Mouse (Mus musculus): ENCODE measurements around the gene Cldn24. TPM values are rescaled to one million over a fixed set of nuclear protein-coding genes. Genes with fewer than 3 reads are reported as not detected.

Cldn24 gene
- not detected in 2 replicates for polyA plus RNA-seq (2015; fragmentation: Nextera tagmentation; extraction: Ambion mirVana)

- H3K36me3 ChIP-seq (ENCODE audit: control insufficient read depth, insufficient read depth, low read length) = no peaks in the 10 kb centered on the region
- ATAC-seq (ENCODE audit: low read depth) = no peak
- no peaks in the 10 kb centered on the region for H3K4me1 ChIP-seq (replicated peaks; ENCODE audit: control insufficient read depth, insufficient read depth, low read length)
- no peak within 1 kb of the TSS for H3K9ac ChIP-seq (ENCODE audit: low read length)
- H3K9me3 ChIP-seq (ENCODE audit: control insufficient read depth, low read length) = no peaks in the 10 kb centered on the region
- 79% methylated on average over 6 of the region's 6 CpGs for WGBS
- H3K27ac ChIP-seq (ENCODE audit: low read length) = no peak within 1 kb of the TSS
- no peak within 1 kb of the TSS for H3K4me3 ChIP-seq (ENCODE audit: low read length)
- no peak within 1 kb of the TSS for H3K4me2 ChIP-seq (ENCODE audit: low read depth, low read length)
- H3K27me3 ChIP-seq (ENCODE audit: control insufficient read depth, insufficient read depth, low read depth, low read length) = no peaks in the 10 kb centered on the region
Measured at GRCm38 (mm10) chr8:47821843-47822242, at the start of gene Cldn24. Gene Cldn24 (plus strand): TSS chr8:47822143.

- Histone ChIP-seq H3K9me3 (ENCODE audit: control insufficient read depth, low read length) (no peaks in the 10 kb centered on the region), H3K27me3 (ENCODE audit: control insufficient read depth, insufficient read depth, low read depth, low read length) (no peaks in the 10 kb centered on the region), H3K9ac (ENCODE audit: low read length) (no peak overlapping the region), H3K4me1 (replicated peaks; ENCODE audit: control insufficient read depth, insufficient read depth, low read length) (no peaks in the 10 kb centered on the region), H3K36me3 (ENCODE audit: control insufficient read depth, insufficient read depth, low read length) (no peaks in the 10 kb centered on the region), H3K27ac (ENCODE audit: low read length) (no peak overlapping the region), H3K4me3 (ENCODE audit: low read length) (no peak overlapping the region), H3K4me2 (ENCODE audit: low read depth, low read length) (no peak overlapping the region)
- no peak for ATAC-seq (ENCODE audit: low read depth)
- 70% methylated on average over 5 of the region's 5 CpGs for WGBS
Measured at GRCm38 (mm10) chr8:47772986-47773385, 49.0 kb upstream of the Cldn24 start.

GRCm38 (mm10) chr8:47777415-47777814 lies 44.5 kb upstream of the Cldn24 start:
- Histone ChIP-seq H3K9me3 (ENCODE audit: control insufficient read depth, low read length) (no peaks in the 10 kb centered on the region), H3K4me3 (ENCODE audit: low read length) (no peak overlapping the region), H3K27ac (ENCODE audit: low read length) (no peak overlapping the region), H3K4me1 (replicated peaks; ENCODE audit: control insufficient read depth, insufficient read depth, low read length) (no peaks in the 10 kb centered on the region), H3K4me2 (ENCODE audit: low read depth, low read length) (no peak overlapping the region), H3K36me3 (ENCODE audit: control insufficient read depth, insufficient read depth, low read length) (no peaks in the 10 kb centered on the region), H3K9ac (ENCODE audit: low read length) (no peak overlapping the region), H3K27me3 (ENCODE audit: control insufficient read depth, insufficient read depth, low read depth, low read length) (no peaks in the 10 kb centered on the region)
- no peak for ATAC-seq (ENCODE audit: low read depth)
- WGBS = 84% methylated on average over 7 of the region's 7 CpGs

- no peaks in the 10 kb centered on the region for H3K27me3 ChIP-seq (ENCODE audit: control insufficient read depth, insufficient read depth, low read depth, low read length)
- H3K27ac ChIP-seq (ENCODE audit: low read length) = no peak overlapping the region
- no peaks in the 10 kb centered on the region for H3K9me3 ChIP-seq (ENCODE audit: control insufficient read depth, low read length)
- 66% methylated on average over 6 of the region's 6 CpGs for WGBS
- ATAC-seq (ENCODE audit: low read depth) = no peak
- H3K4me2 ChIP-seq (ENCODE audit: low read depth, low read length) = no peak overlapping the region
- H3K36me3 ChIP-seq (ENCODE audit: control insufficient read depth, insufficient read depth, low read length) = no peaks in the 10 kb centered on the region
- no peak overlapping the region for H3K4me3 ChIP-seq (ENCODE audit: low read length)
- no peak overlapping the region for H3K9ac ChIP-seq (ENCODE audit: low read length)
- H3K4me1 ChIP-seq (replicated peaks; ENCODE audit: control insufficient read depth, insufficient read depth, low read length) = no peaks in the 10 kb centered on the region
Measured at GRCm38 (mm10) chr8:47779589-47779988, 42.4 kb upstream of the Cldn24 start.

GRCm38 (mm10) chr8:47781881-47782280 lies 40.1 kb upstream of the Cldn24 start:
- H3K9me3 ChIP-seq (ENCODE audit: control insufficient read depth, low read length) = no peaks in the 10 kb centered on the region
- H3K4me3 ChIP-seq (ENCODE audit: low read length) = no peak overlapping the region
- no peak overlapping the region for H3K27ac ChIP-seq (ENCODE audit: low read length)
- ATAC-seq (ENCODE audit: low read depth) = no peak
- H3K36me3 ChIP-seq (ENCODE audit: control insufficient read depth, insufficient read depth, low read length) = no peaks in the 10 kb centered on the region
- H3K4me1 ChIP-seq (replicated peaks; ENCODE audit: control insufficient read depth, insufficient read depth, low read length) = no peaks in the 10 kb centered on the region
- 82% methylated on average over 4 of the region's 4 CpGs for WGBS
- no peak overlapping the region for H3K4me2 ChIP-seq (ENCODE audit: low read depth, low read length)
- H3K27me3 ChIP-seq (ENCODE audit: control insufficient read depth, insufficient read depth, low read depth, low read length) = no peaks in the 10 kb centered on the region
- H3K9ac ChIP-seq (ENCODE audit: low read length) = no peak overlapping the region

DNA sequence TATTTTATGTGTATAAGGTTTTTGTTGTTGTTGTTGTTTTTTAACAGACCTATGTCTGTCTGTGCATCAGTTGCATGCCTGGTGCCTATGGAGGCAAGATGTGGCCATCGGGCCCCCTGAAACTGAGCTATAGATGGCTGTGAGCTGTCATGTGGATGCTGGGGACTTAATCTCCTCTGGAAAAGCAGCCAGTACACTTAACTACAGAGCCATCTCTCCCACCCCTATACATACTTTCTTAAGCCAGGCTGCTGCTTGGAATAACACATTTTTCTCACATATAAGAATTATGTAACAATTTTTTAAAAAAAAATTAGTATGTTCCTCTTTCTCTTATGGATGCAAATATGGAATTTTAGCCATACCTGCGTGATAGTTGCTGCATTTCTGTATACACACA lies 38.4 kb upstream of the Cldn24 start:
- no peaks in the 10 kb centered on the region for H3K36me3 ChIP-seq (ENCODE audit: control insufficient read depth, insufficient read depth, low read length)
- H3K9me3 ChIP-seq (ENCODE audit: control insufficient read depth, low read length) = no peaks in the 10 kb centered on the region
- H3K27me3 ChIP-seq (ENCODE audit: control insufficient read depth, insufficient read depth, low read depth, low read length) = no peaks in the 10 kb centered on the region
- 88% methylated on average over 2 of the region's 2 CpGs for WGBS
- no peak for ATAC-seq (ENCODE audit: low read depth)
- H3K4me2 ChIP-seq (ENCODE audit: low read depth, low read length) = no peak overlapping the region
- H3K9ac ChIP-seq (ENCODE audit: low read length) = no peak overlapping the region
- no peak overlapping the region for H3K4me3 ChIP-seq (ENCODE audit: low read length)
- no peak overlapping the region for H3K27ac ChIP-seq (ENCODE audit: low read length)
- no peaks in the 10 kb centered on the region for H3K4me1 ChIP-seq (replicated peaks; ENCODE audit: control insufficient read depth, insufficient read depth, low read length)

GRCm38 (mm10) chr8:47783944-47784343 lies 38.0 kb upstream of the Cldn24 start:
- Histone ChIP-seq H3K27ac (ENCODE audit: low read length) (no peak overlapping the region), H3K4me1 (replicated peaks; ENCODE audit: control insufficient read depth, insufficient read depth, low read length) (no peaks in the 10 kb centered on the region), H3K9ac (ENCODE audit: low read length) (no peak overlapping the region), H3K4me3 (ENCODE audit: low read length) (no peak overlapping the region), H3K4me2 (ENCODE audit: low read depth, low read length) (no peak overlapping the region), H3K9me3 (ENCODE audit: control insufficient read depth, low read length) (no peaks in the 10 kb centered on the region), H3K27me3 (ENCODE audit: control insufficient read depth, insufficient read depth, low read depth, low read length) (no peaks in the 10 kb centered on the region), H3K36me3 (ENCODE audit: control insufficient read depth, insufficient read depth, low read length) (no peaks in the 10 kb centered on the region)
- 91% methylated on average over 6 of the region's 6 CpGs for WGBS
- no peak for ATAC-seq (ENCODE audit: low read depth)

GRCm38 (mm10) chr8:47784436-47784835 lies 37.5 kb upstream of the Cldn24 start:
- Histone ChIP-seq H3K4me3 (ENCODE audit: low read length) (no peak overlapping the region), H3K4me2 (ENCODE audit: low read depth, low read length) (no peak overlapping the region), H3K9me3 (ENCODE audit: control insufficient read depth, low read length) (no peaks in the 10 kb centered on the region), H3K36me3 (ENCODE audit: control insufficient read depth, insufficient read depth, low read length) (no peaks in the 10 kb centered on the region), H3K9ac (ENCODE audit: low read length) (no peak overlapping the region), H3K27me3 (ENCODE audit: control insufficient read depth, insufficient read depth, low read depth, low read length) (no peaks in the 10 kb centered on the region), H3K27ac (ENCODE audit: low read length) (no peak overlapping the region), H3K4me1 (replicated peaks; ENCODE audit: control insufficient read depth, insufficient read depth, low read length) (no peaks in the 10 kb centered on the region)
- 84% methylated on average over 7 of the region's 7 CpGs for WGBS
- no peak for ATAC-seq (ENCODE audit: low read depth)

- no peak for ATAC-seq (ENCODE audit: low read depth)
- H3K4me2 ChIP-seq (ENCODE audit: low read depth, low read length) = no peak overlapping the region
- H3K4me1 ChIP-seq (replicated peaks; ENCODE audit: control insufficient read depth, insufficient read depth, low read length) = no peaks in the 10 kb centered on the region
- no peaks in the 10 kb centered on the region for H3K27me3 ChIP-seq (ENCODE audit: control insufficient read depth, insufficient read depth, low read depth, low read length)
- WGBS = 89% methylated on average over 15 of the region's 15 CpGs
- H3K9me3 ChIP-seq (ENCODE audit: control insufficient read depth, low read length) = no peaks in the 10 kb centered on the region
- H3K36me3 ChIP-seq (ENCODE audit: control insufficient read depth, insufficient read depth, low read length) = no peaks in the 10 kb centered on the region
- H3K4me3 ChIP-seq (ENCODE audit: low read length) = no peak overlapping the region
- H3K27ac ChIP-seq (ENCODE audit: low read length) = no peak overlapping the region
- H3K9ac ChIP-seq (ENCODE audit: low read length) = no peak overlapping the region
Measured at GRCm38 (mm10) chr8:47786323-47786722, 35.6 kb upstream of the Cldn24 start.

DNA sequence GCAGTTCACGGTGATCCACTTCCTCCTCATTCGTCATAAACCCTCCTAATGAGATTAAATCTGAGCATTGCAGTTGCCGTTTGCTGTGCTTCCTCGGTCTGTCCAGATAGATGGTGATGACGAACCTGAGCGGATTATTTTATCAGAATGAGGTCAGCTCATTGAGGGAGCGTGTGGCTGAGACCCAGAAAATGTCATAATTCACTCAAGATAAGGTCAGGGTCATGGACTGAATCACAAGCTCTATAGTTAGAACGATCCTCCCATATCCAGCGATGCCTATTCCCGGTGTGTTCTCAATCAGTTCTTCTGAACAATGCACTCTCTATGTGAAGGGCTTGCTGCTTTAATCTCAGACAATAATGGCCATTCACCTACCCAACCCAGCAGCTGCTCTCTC lies 34.2 kb upstream of the Cldn24 start:
- Histone ChIP-seq H3K9me3 (ENCODE audit: control insufficient read depth, low read length) (no peaks in the 10 kb centered on the region), H3K9ac (ENCODE audit: low read length) (no peak overlapping the region), H3K27me3 (ENCODE audit: control insufficient read depth, insufficient read depth, low read depth, low read length) (no peaks in the 10 kb centered on the region), H3K4me3 (ENCODE audit: low read length) (no peak overlapping the region), H3K4me1 (replicated peaks; ENCODE audit: control insufficient read depth, insufficient read depth, low read length) (no peaks in the 10 kb centered on the region), H3K36me3 (ENCODE audit: control insufficient read depth, insufficient read depth, low read length) (no peaks in the 10 kb centered on the region), H3K27ac (ENCODE audit: low read length) (no peak overlapping the region), H3K4me2 (ENCODE audit: low read depth, low read length) (no peak overlapping the region)
- ATAC-seq (ENCODE audit: low read depth) = no peak
- WGBS = 32% methylated on average over 10 of the region's 10 CpGs

All from lung, embryonic 16.5 days (tissue).